Mouse (Mus musculus) CH12.LX (cell line): ENCODE data around the gene Ulk4. TPM values are rescaled to one million over a fixed set of nuclear protein-coding genes. Genes with fewer than 3 reads are reported as not detected.

Experiments used
- DNase-seq: peaks from one replicate; pipeline ENCODE4 v3.0.0-alpha.2; 2013; ENCODE audit errors: extremely low read depth
- H3K27ac ChIP-seq: 2 replicates; pipeline ENCODE4 v1.5.1; 2012; ENCODE audit warnings: low read depth, mild to moderate bottlenecking, control low read depth, moderate library complexity; ENCODE audit not compliant: insufficient read depth
- H3K27me3 ChIP-seq: replicated peaks from 2 replicates; pipeline ENCODE3; 2012; ENCODE audit warnings: inconsistent platforms
- H3K36me3 ChIP-seq, 2 experiments: replicated peaks in 1 of 2; 2 replicates each; pipeline versions ENCODE3 to v1.6.1; 2012; ENCODE audit warnings: inconsistent platforms in 1 of 2, low read length in 1 of 2, mild to moderate bottlenecking in 1 of 2, mixed read lengths in 1 of 2, moderate library complexity in 1 of 2; ENCODE audit not compliant: control insufficient read depth in 1 of 2, insufficient read depth in 1 of 2
- H3K4me1 ChIP-seq, 2 experiments: 2 replicates each; pipeline ENCODE4 v1.6.1; 2012; ENCODE audit warnings: inconsistent platforms in 1 of 2, moderate library complexity in 1 of 2; ENCODE audit not compliant: insufficient read depth in 2 of 2, control insufficient read depth in 1 of 2
- H3K4me2 ChIP-seq: 2 replicates; pipeline ENCODE4 v1.6.1; 2012; ENCODE audit warnings: low read depth, mild to moderate bottlenecking, control low read depth; ENCODE audit not compliant: poor library complexity, insufficient read depth, severe bottlenecking
- H3K4me3 ChIP-seq, 3 experiments: fragments of 150-350 bp in 1 of 3; sonication (generic) in 1 of 3; replicated peaks in 1 of 3; 2 replicates each; pipeline versions ENCODE3 to v1.5.1; 2011 to 2012; ENCODE audit warnings: low read depth in 2 of 3, low read length in 2 of 3, mild to moderate bottlenecking in 2 of 3, moderate library complexity in 2 of 3, control low read depth in 1 of 3, improper control_type of control experiment in 1 of 3, inconsistent platforms in 1 of 3, mixed read lengths in 1 of 3; ENCODE audit not compliant: poor library complexity in 1 of 3
- H3K79me2 ChIP-seq: replicated peaks from 2 replicates; pipeline ENCODE4 v1.6.1; 2012; ENCODE audit warnings: mild to moderate bottlenecking, moderate library complexity; ENCODE audit not compliant: control insufficient read depth, poor library complexity, insufficient read depth, severe bottlenecking; ENCODE audit errors: extremely low read depth
- H3K9ac ChIP-seq: 2 replicates; pipeline ENCODE4 v1.6.1; 2012; ENCODE audit warnings: low read depth, mild to moderate bottlenecking, control low read depth, moderate library complexity; ENCODE audit not compliant: insufficient read depth
- H3K9me3 ChIP-seq: replicated peaks from 2 replicates; pipeline ENCODE3; 2012; ENCODE audit warnings: low read length, inconsistent platforms, mixed read lengths
- BHLHE40 ChIP-seq: IDR thresholded peaks from 2 replicates; pipeline ENCODE4 v1.6.1; 2011; ENCODE audit warnings: mild to moderate bottlenecking, low read depth, low read length, improper control_type of control experiment
- CHD1 ChIP-seq: IDR thresholded peaks from 2 replicates; pipeline ENCODE4 v1.6.1; 2012; ENCODE audit warnings: low read depth, low read length, improper control_type of control experiment, inconsistent platforms
- EP300 ChIP-seq: IDR thresholded peaks from 2 replicates; pipeline ENCODE4 v1.6.1; 2011; ENCODE audit warnings: low read length, improper control_type of control experiment
- ETS1 ChIP-seq: conservative IDR thresholded peaks from 2 replicates; pipeline ENCODE4 v1.6.1; 2012; ENCODE audit warnings: low read depth, mild to moderate bottlenecking, inconsistent platforms, low read length, improper control_type of control experiment, moderate library complexity
- IRF4 ChIP-seq: IDR thresholded peaks from 2 replicates; pipeline ENCODE4 v1.6.1; 2014; ENCODE audit warnings: low read depth, mild to moderate bottlenecking, inconsistent platforms, low read length, improper control_type of control experiment
- JUN ChIP-seq: IDR thresholded peaks from 2 replicates; pipeline ENCODE4 v1.6.1; 2011; ENCODE audit warnings: low read depth, mild to moderate bottlenecking, low read length, improper control_type of control experiment, moderate library complexity; ENCODE audit not compliant: insufficient read depth
- JUND ChIP-seq: conservative IDR thresholded peaks from 2 replicates; pipeline ENCODE4 v1.6.1; 2011; ENCODE audit warnings: low read depth, low read length, improper control_type of control experiment
- KAT2A ChIP-seq: IDR thresholded peaks from 2 replicates; pipeline ENCODE4 v1.6.1; 2012; ENCODE audit warnings: low read length, improper control_type of control experiment, inconsistent platforms; ENCODE audit not compliant: insufficient replicate concordance
- MAX ChIP-seq: IDR thresholded peaks from 2 replicates; pipeline ENCODE4 v1.6.1; 2011; ENCODE audit warnings: low read length, improper control_type of control experiment
- MEF2A ChIP-seq: IDR thresholded peaks from 2 replicates; pipeline ENCODE4 v1.6.1; 2014; ENCODE audit warnings: low read depth, mild to moderate bottlenecking, inconsistent platforms, low read length, improper control_type of control experiment, borderline replicate concordance
- MYC ChIP-seq: IDR thresholded peaks from 2 replicates; pipeline ENCODE4 v1.6.1; 2011; ENCODE audit warnings: low read depth, mild to moderate bottlenecking, improper control_type of control experiment, low read length
- NELFE ChIP-seq: IDR thresholded peaks from 2 replicates; pipeline ENCODE4 v1.6.1; 2011; ENCODE audit warnings: low read depth, low read length, improper control_type of control experiment
- RAD21 ChIP-seq: IDR thresholded peaks from 2 replicates; pipeline ENCODE4 v1.6.1; 2011; ENCODE audit warnings: low read depth, mild to moderate bottlenecking, low read length, improper control_type of control experiment, moderate library complexity
- TBP ChIP-seq: conservative IDR thresholded peaks from 2 replicates; pipeline ENCODE4 v1.6.1; 2011; ENCODE audit warnings: low read depth, low read length, improper control_type of control experiment
- USF1 ChIP-seq: IDR thresholded peaks from 2 replicates; pipeline ENCODE4 v1.6.1; 2014; ENCODE audit warnings: low read depth, mild to moderate bottlenecking, inconsistent platforms, low read length, improper control_type of control experiment
- USF2 ChIP-seq: conservative IDR thresholded peaks from 2 replicates; pipeline ENCODE4 v1.6.1; 2011; ENCODE audit warnings: low read depth, low read length, improper control_type of control experiment
- ZKSCAN1 ChIP-seq: IDR thresholded peaks from 2 replicates; pipeline ENCODE4 v1.6.1; 2012; ENCODE audit warnings: low read depth, inconsistent platforms, low read length, improper control_type of control experiment, borderline replicate concordance
- ZMIZ1 ChIP-seq: IDR thresholded peaks from 2 replicates; pipeline ENCODE4 v1.6.1; 2012; ENCODE audit warnings: low read depth, mild to moderate bottlenecking, inconsistent platforms, low read length, improper control_type of control experiment
- dilution Hi-C: fragments of 300-500 bp; cut with MboI; formaldehyde crosslinking; loops from 2 replicates; pipeline ENCODE4 v1.14.3; 2020; ENCODE audit warnings: low sequenced_read_pairs; ENCODE audit not compliant: extremely low pct_unique_long_range_greater_than_20kb, extremely low pct_ligation_motif_present
- in situ Hi-C: fragments of 300-500 bp; cut with MboI; formaldehyde crosslinking; loops from 3 replicates; pipeline ENCODE4 v1.14.3; 2019; ENCODE audit warnings: low sequenced_read_pairs, low pct_ligation_motif_present, low pct_unique_long_range_greater_than_20kb, mixed read lengths
- polyA plus RNA-seq: library from polyadenylated mRNA; unstranded; fragments of >175 nt; gene quantifications from 2 replicates; pipeline ENCODE4 v1.2.1, GENCODE M21; 2012; ENCODE audit warnings: low read depth; ENCODE audit not compliant: insufficient read length
- total RNA-seq, 2 experiments: library from RNA; depleted of rRNA; stranded (reverse); fragments of 300-350 nt in 1 of 2; fragments of >200 nt in 1 of 2; gene quantifications; 2 replicates each; pipeline ENCODE4 v1.2.3; 2012 to 2014

Gene Ulk4
- total and polyA plus RNA-seq, 3 experiments = 1.6 to 25.8 (median 18.5) TPM

GRCm38 (mm10) chr9:121035296-121035695, 241.7 kb downstream of the Ulk4 start:
- no peak for DNase-seq
- no peak overlapping the region for H3K27ac ChIP-seq
- H3K4me2 ChIP-seq = no peak overlapping the region
- H3K9ac ChIP-seq = no peak overlapping the region
- no peaks in the 10 kb centered on the region for H3K9me3 ChIP-seq
- H3K27me3 ChIP-seq = no peaks in the 10 kb centered on the region
- in situ Hi-C loops = no loop called here
- H3K4me3 ChIP-seq = no peak overlapping the region
- H3K4me1 ChIP-seq = peaks cover 0 to 7% of the 10 kb centered on the region in 2 experiments; a peak in 1 of 4 replicates
- no peaks in the 10 kb centered on the region for H3K79me2 ChIP-seq
- peaks cover 0 to 11% of the 10 kb centered on the region in 2 experiments for H3K36me3 ChIP-seq
- no peak for TF ChIP-seq ETS1
- no peak for TF ChIP-seq USF2
- no peak for TF ChIP-seq KAT2A
- TF ChIP-seq ZMIZ1 = no peak
- no peak for TF ChIP-seq MYC
- no peak for TF ChIP-seq MAX
- no peak for TF ChIP-seq BHLHE40
- TF ChIP-seq ZKSCAN1 = no peak
- no peak for TF ChIP-seq NELFE
- TF ChIP-seq MEF2A = no peak
- TF ChIP-seq IRF4 = no peak
- no peak for TF ChIP-seq JUND
- TF ChIP-seq CHD1 = no peak
- no peak for TF ChIP-seq USF1
- TF ChIP-seq RAD21 = no peak
- TF ChIP-seq JUN = no peak
- TF ChIP-seq, all 38 proteins: peak for 0
- dilution Hi-C loops = no loop called here

DNA sequence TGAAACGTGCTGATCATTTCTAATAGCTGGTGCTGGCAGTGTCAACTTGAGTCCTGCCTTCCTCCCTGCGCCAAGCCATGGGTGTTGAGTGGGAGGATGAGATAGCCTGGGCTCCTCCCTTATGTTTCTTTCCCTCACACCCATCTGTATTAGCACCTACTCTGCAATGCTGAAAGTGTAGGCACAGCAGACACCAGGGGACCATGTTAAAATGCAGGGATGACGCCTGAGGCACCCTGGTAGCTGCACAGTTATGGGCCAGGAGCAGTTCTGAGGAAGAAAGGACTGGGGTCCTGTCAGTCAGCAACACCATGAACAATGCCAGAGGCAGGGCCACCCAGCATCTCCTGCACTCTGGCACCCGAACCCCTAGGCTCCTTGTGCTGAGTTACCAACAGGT, 243.4 kb downstream of the Ulk4 start:
- no peak for TF ChIP-seq TBP
- TF ChIP-seq JUND = no peak
- TF ChIP-seq MEF2A = no peak
- TF ChIP-seq JUN = no peak
- TF ChIP-seq EP300 = no peak
- no peak for TF ChIP-seq ZMIZ1
- no peak for TF ChIP-seq IRF4
- TF ChIP-seq ZKSCAN1 = no peak
- no peak overlapping the region for H3K4me3 ChIP-seq
- no peaks in the 10 kb centered on the region for H3K27me3 ChIP-seq
- no peaks in the 10 kb centered on the region for H3K79me2 ChIP-seq
- H3K36me3 ChIP-seq = peaks cover 0 to 12% of the 10 kb centered on the region in 2 experiments
- no peak overlapping the region for H3K27ac ChIP-seq
- H3K4me2 ChIP-seq = no peak overlapping the region
- H3K4me1 ChIP-seq = peaks cover 0 to 4% of the 10 kb centered on the region in 2 experiments; a peak in 1 of 4 replicates
- dilution Hi-C loops (no loop called here), in situ Hi-C loops (no loop called here)
- no peak overlapping the region for H3K9ac ChIP-seq
- H3K9me3 ChIP-seq = no peaks in the 10 kb centered on the region
- no peak for DNase-seq
